Mouse (Mus musculus): ENCODE results near the gene Tesmin. TPM values are rescaled to one million over a fixed set of nuclear protein-coding genes. Genes with fewer than 3 reads are reported as not detected.

Gene Tesmin
- 0.43 and 0.66 TPM in 2 replicates for polyA plus RNA-seq (2015; fragmentation: Nextera tagmentation; extraction: Ambion mirVana)

DNA sequence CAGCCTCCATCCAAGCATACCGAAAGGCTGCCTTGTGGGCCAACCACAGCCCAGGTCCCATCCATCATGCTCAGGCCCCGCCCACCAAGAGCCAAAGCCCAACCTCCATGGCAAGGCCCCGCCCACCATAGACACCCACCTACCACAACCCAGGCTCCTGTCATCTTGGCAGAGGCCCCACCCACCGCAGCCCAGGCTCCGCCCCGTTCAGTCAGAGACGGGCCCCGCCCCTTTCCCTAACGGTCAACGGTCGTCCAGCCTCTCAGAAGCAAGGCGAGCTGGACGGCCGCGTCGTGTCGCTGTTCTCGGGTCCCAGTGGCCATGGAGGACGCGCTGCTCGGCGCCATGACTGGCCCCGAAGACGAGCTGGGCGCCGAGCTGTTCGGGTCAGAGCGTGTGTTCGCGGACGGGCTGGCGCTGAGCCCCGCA, at the start of gene Tesmin:
Gene Tesmin, plus strand, starts transcription at position 229 of the 429 bp plus-strand sequence.
- Histone ChIP-seq H3K4me2 (peak within 1 kb of the TSS; percentile 92), H3K9ac (peak within 1 kb of the TSS; percentile 46), H3K4me3 (peak within 1 kb of the TSS; percentile 53), H3K27me3 (no peaks in the 10 kb centered on the region), H3K36me3 (no peaks in the 10 kb centered on the region), H3K9me3 (0 out of 2 replicates have a peak, but pooled peaks cover 4% of the 10 kb centered on the region), H3K27ac (replicated peaks) (peak within 1 kb of the TSS; percentile 60), H3K4me1 (replicated peaks) (peaks cover 9% of the 10 kb centered on the region)
- 2% methylated on average over 33 of the region's 33 CpGs for WGBS
- ATAC-seq (ENCODE audit: low FRiP score, low read depth), result peak; percentile 93

GRCm38 (mm10) chr19:3339187-3339586, 49.5 kb upstream of the Tesmin start:
- 84% methylated on average over 8 of the region's 8 CpGs for WGBS
- H3K9ac ChIP-seq, result no peak overlapping the region
- no peaks in the 10 kb centered on the region for H3K9me3 ChIP-seq
- peaks cover 11% of the 10 kb centered on the region for H3K4me1 ChIP-seq (replicated peaks)
- no peak for ATAC-seq (ENCODE audit: low FRiP score, low read depth)
- no peaks in the 10 kb centered on the region for H3K36me3 ChIP-seq
- H3K27ac ChIP-seq (replicated peaks), result no peak overlapping the region
- H3K4me2 ChIP-seq, result no peak overlapping the region
- H3K27me3 ChIP-seq, result no peaks in the 10 kb centered on the region
- H3K4me3 ChIP-seq, result no peak overlapping the region

GRCm38 (mm10) chr19:3341021-3341420, 47.6 kb upstream of the Tesmin start:
- no peak overlapping the region for H3K27ac ChIP-seq (replicated peaks)
- ATAC-seq (ENCODE audit: low FRiP score, low read depth), result no peak
- no peaks in the 10 kb centered on the region for H3K4me1 ChIP-seq (replicated peaks)
- H3K27me3 ChIP-seq, result no peaks in the 10 kb centered on the region
- H3K4me3 ChIP-seq, result no peak overlapping the region
- H3K4me2 ChIP-seq, result no peak overlapping the region
- H3K9me3 ChIP-seq, result no peaks in the 10 kb centered on the region
- WGBS, result 74% methylated on average over 3 of the region's 3 CpGs
- H3K36me3 ChIP-seq, result no peaks in the 10 kb centered on the region
- no peak overlapping the region for H3K9ac ChIP-seq

- ATAC-seq (ENCODE audit: low FRiP score, low read depth), result no peak
- no peaks in the 10 kb centered on the region for H3K4me1 ChIP-seq (replicated peaks)
- H3K27me3 ChIP-seq, result no peaks in the 10 kb centered on the region
- 82% methylated on average over 3 of the region's 3 CpGs for WGBS
- H3K27ac ChIP-seq (replicated peaks), result no peak overlapping the region
- no peak overlapping the region for H3K4me2 ChIP-seq
- H3K36me3 ChIP-seq, result no peaks in the 10 kb centered on the region
- H3K9me3 ChIP-seq, result no peaks in the 10 kb centered on the region
- no peak overlapping the region for H3K4me3 ChIP-seq
- no peak overlapping the region for H3K9ac ChIP-seq
These were observed 44.7 kb upstream of the Tesmin start for GRCm38 (mm10) chr19:3343929-3344328.

DNA sequence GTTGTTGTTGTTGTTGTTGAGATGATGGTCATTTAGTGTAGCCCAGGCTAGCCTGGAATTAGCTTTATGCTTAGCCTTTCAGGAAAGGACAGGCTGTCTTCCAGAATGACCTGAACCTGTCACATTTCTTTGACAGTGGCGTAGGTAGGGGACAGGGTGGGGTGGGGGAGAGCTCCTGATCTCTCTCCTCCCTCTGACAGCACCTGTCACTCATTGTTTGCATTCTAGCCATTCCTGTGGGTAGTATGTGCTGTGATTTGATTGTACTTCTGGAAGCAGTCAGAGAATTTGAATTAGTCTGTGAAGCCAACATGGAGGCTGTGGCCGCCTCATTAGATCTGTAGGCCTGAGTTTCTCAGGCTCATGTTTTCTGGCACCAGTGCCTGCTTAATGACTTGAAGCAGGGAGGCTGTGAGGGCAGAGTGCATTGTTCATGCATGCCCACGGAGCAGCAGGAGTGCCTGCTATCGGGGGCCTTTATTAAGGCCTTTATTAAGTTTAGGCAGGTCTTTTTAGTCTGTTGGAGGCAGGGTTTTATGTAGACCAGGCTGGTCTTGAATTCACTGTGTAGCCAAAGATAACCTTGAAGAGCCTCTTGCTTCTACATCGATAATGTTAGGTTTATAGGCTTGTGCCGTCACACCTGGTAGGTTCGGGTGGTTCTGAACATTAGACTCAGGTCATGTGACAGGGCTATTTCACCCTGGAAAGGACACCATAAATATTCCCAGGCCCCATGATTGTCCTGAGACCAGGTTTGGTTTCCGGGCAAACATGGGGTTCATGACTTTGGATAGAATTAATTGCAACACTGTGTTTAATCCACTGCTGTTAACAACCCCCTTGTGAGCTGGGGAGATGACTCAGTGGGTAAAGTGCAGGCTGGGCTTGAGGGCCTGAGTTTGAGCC, 43.8 kb upstream of the Tesmin start:
- H3K27ac ChIP-seq (replicated peaks), result no peak overlapping the region
- H3K9me3 ChIP-seq, result no peaks in the 10 kb centered on the region
- H3K27me3 ChIP-seq, result no peaks in the 10 kb centered on the region
- no peak for ATAC-seq (ENCODE audit: low FRiP score, low read depth)
- 77% methylated on average over 8 of the region's 8 CpGs for WGBS
- H3K4me1 ChIP-seq (replicated peaks), result no peaks in the 10 kb centered on the region
- no peaks in the 10 kb centered on the region for H3K36me3 ChIP-seq
- H3K4me3 ChIP-seq, result no peak overlapping the region
- H3K9ac ChIP-seq, result no peak overlapping the region
- H3K4me2 ChIP-seq, result no peak overlapping the region

DNA sequence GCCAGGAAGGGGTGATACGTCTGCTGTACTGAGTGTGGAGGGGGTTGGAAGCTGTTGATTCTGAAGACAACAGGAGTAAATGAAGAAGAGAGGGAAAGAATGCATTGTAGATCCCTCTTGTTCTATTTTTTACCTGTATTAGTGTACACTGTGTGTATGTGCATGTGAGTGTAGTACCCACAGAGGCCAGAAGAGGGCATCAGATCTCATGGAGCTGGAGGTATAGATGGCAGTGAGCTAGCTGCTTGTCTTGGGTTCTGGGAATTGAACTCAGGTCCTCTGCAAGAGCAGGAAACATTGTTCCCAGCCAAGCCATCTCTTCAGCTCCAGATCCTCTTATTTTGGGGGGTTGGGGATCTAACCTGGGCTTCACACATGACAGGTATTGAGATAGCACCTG, 40.9 kb upstream of the Tesmin start:
- Histone ChIP-seq H3K4me3 (no peak overlapping the region), H3K9me3 (no peaks in the 10 kb centered on the region), H3K27ac (replicated peaks) (no peak overlapping the region), H3K27me3 (no peaks in the 10 kb centered on the region), H3K4me2 (no peak overlapping the region), H3K36me3 (no peaks in the 10 kb centered on the region), H3K9ac (no peak overlapping the region), H3K4me1 (replicated peaks) (no peaks in the 10 kb centered on the region)
- WGBS, result 96% methylated on average over 1 of the region's 1 CpGs
- no peak for ATAC-seq (ENCODE audit: low FRiP score, low read depth)

DNA sequence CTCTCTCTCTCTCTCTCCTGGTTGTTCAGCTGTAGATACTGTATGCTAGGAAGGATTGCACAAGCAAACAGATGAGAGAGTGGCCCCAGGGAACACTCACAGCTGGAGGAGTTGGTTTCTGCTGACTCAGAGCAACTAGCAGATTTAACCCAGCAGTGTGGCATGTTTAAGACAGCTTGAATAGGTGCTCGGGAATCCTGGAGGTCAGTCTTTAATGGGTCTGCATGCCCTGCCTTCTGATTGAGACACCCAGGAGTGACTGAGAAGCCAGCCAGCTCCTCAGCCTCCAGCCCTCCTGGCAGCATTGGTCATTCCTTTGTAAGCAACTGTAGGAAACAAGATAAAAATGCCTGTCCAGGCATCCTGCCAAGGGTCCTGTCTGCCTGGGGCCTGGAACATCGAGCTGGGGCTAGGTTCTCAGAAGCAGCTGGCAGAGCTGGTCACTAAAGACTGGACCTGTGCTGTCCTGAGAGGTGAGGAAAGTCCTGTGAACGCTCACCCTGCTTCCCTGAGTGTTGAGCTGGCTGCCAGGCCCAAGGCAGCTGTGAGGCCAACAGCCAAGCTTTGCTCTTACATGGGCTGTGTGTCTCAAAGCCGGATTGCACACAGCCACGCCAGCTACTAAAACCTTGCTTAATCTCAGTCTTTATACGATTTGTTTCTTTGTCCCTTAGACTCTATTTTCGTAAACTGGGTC, 35.1 kb upstream of the Tesmin start:
- H3K4me1 ChIP-seq (replicated peaks), result peaks cover 7% of the 10 kb centered on the region
- H3K36me3 ChIP-seq, result 0 out of 2 replicates have a peak, but pooled peaks cover under 1% of the 10 kb centered on the region
- ATAC-seq (ENCODE audit: low FRiP score, low read depth), result no peak
- H3K9ac ChIP-seq, result no peak overlapping the region
- H3K27me3 ChIP-seq, result no peaks in the 10 kb centered on the region
- WGBS, result 65% methylated on average over 7 of the region's 7 CpGs
- no peaks in the 10 kb centered on the region for H3K9me3 ChIP-seq
- no peak overlapping the region for H3K4me3 ChIP-seq
- peak overlapping the region; percentile 6; the same call in 1 of the 2 replicates for H3K27ac ChIP-seq (replicated peaks)
- no peak overlapping the region for H3K4me2 ChIP-seq

- Histone ChIP-seq H3K9ac (no peak overlapping the region), H3K9me3 (no peaks in the 10 kb centered on the region), H3K4me2 (no peak overlapping the region), H3K4me3 (no peak overlapping the region), H3K27me3 (no peaks in the 10 kb centered on the region), H3K27ac (replicated peaks) (no peak overlapping the region), H3K4me1 (replicated peaks) (peaks cover 7% of the 10 kb centered on the region), H3K36me3 (0 out of 2 replicates have a peak, but pooled peaks cover 2% of the 10 kb centered on the region)
- 73% methylated on average over 5 of the region's 5 CpGs for WGBS
- no peak for ATAC-seq (ENCODE audit: low FRiP score, low read depth)
These were observed 33.6 kb upstream of the Tesmin start for GRCm38 (mm10) chr19:3355096-3355495.

- WGBS, result 72% methylated on average over 5 of the region's 5 CpGs
- no peak overlapping the region for H3K27ac ChIP-seq (replicated peaks)
- no peak for ATAC-seq (ENCODE audit: low FRiP score, low read depth)
These were observed 32.1 kb upstream of the Tesmin start for GRCm38 (mm10) chr19:3356516-3356915.

GRCm38 (mm10) chr19:3357620-3358019, 31.0 kb upstream of the Tesmin start:
- Histone ChIP-seq H3K4me3 (no peak overlapping the region), H3K9ac (no peak overlapping the region), H3K27ac (replicated peaks) (no peak overlapping the region), H3K4me1 (replicated peaks) (peaks cover 7% of the 10 kb centered on the region), H3K9me3 (no peaks in the 10 kb centered on the region), H3K4me2 (no peak overlapping the region), H3K27me3 (no peaks in the 10 kb centered on the region), H3K36me3 (0 out of 2 replicates have a peak, but pooled peaks cover 2% of the 10 kb centered on the region)
- no peak for ATAC-seq (ENCODE audit: low FRiP score, low read depth)
- WGBS, result 79% methylated on average over 4 of the region's 4 CpGs

More at GRCm38 (mm10) chr19:3356516-3356915, 32.1 kb upstream of the Tesmin start:
- Histone ChIP-seq H3K27me3 (no peaks in the 10 kb centered on the region), H3K36me3 (0 out of 2 replicates have a peak, but pooled peaks cover 2% of the 10 kb centered on the region), H3K9me3 (no peaks in the 10 kb centered on the region), H3K4me3 (no peak overlapping the region), H3K4me2 (no peak overlapping the region), H3K9ac (no peak overlapping the region), H3K4me1 (replicated peaks) (peaks cover 7% of the 10 kb centered on the region)

DNA sequence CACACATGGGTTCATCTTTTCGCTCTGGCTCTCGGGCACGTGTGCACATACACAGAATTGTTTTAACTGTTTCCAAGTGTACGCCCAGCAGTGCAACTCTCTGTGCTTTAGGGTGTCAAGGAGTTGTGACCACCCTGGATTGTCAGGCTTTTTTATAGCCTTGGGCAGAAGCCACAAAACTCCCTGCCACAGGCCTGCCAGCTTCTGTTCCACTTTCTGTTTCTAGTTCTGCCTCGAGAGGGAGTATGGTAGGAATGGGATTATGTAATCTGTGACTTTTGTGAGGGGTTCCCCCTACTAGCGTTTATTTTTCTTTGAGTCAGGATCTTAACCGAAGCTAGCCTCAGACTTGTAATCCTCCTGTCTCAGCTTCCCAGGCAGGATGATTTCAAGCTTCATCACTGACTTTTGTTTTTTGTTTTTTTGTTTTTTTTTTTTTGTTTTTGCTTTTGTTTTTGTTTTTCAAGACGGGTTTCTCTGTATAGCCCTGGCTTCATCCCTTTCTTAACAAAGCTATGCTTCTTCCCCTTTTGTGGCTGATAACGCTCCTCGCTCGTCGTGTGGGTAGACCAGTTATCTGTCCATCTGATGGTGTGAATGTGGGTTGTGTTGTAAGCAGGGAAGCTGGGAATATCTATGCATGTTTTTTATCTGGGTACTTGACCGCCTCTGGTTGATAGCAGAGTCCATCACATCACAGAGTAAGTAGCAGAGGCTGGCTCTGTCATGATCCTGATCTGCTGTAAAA, 28.6 kb upstream of the Tesmin start:
- Histone ChIP-seq H3K4me2 (no peak overlapping the region), H3K36me3 (0 out of 2 replicates have a peak, but pooled peaks cover 2% of the 10 kb centered on the region), H3K4me1 (replicated peaks) (no peaks in the 10 kb centered on the region), H3K27me3 (no peaks in the 10 kb centered on the region), H3K27ac (replicated peaks) (no peak overlapping the region), H3K9me3 (no peaks in the 10 kb centered on the region), H3K9ac (no peak overlapping the region), H3K4me3 (no peak overlapping the region)
- 91% methylated on average over 13 of the region's 13 CpGs for WGBS
- ATAC-seq (ENCODE audit: low FRiP score, low read depth), result no peak

Measured in hindbrain, embryonic 15.5 days (tissue).